Mouse (Mus musculus) neural tube, embryonic 15.5 days (tissue): ENCODE data around the gene Snx29. TPM values are rescaled to one million over a fixed set of nuclear protein-coding genes. Genes with fewer than 3 reads are reported as not detected.

ENCODE experiments used
- ATAC-seq: fragments of 200-750 bp; cut with Nextera tagmentation; 2 replicates; pipeline ENCODE4 v1.8.0; 2017; ENCODE audit warnings: mild to moderate bottlenecking, moderate TSS enrichment, moderate library complexity; ENCODE audit not compliant: low FRiP score
- H3K27ac ChIP-seq: fragments of 300-500 bp; sonication (generic); replicated peaks from 2 replicates; pipeline ENCODE4 v1.5.1; 2015; ENCODE audit warnings: mild to moderate bottlenecking, inconsistent platforms
- H3K27me3 ChIP-seq: fragments of 300-500 bp; sonication (generic); replicated peaks from 2 replicates; pipeline ENCODE4 v1.6.1; 2015; ENCODE audit warnings: inconsistent platforms
- H3K36me3 ChIP-seq: fragments of 300-500 bp; sonication (generic); 2 replicates; pipeline ENCODE4 v1.6.1; 2015; ENCODE audit warnings: inconsistent platforms
- H3K4me1 ChIP-seq: fragments of 300-500 bp; sonication (generic); 2 replicates; pipeline ENCODE4 v1.6.1; 2015; ENCODE audit warnings: inconsistent platforms
- H3K4me2 ChIP-seq: fragments of 300-500 bp; sonication (generic); 2 replicates; pipeline ENCODE4 v1.6.1; 2015; ENCODE audit warnings: inconsistent platforms, mild to moderate bottlenecking, moderate library complexity
- H3K4me3 ChIP-seq: fragments of 300-500 bp; sonication (generic); replicated peaks from 2 replicates; pipeline ENCODE4 v1.5.1; 2015; ENCODE audit warnings: mild to moderate bottlenecking, inconsistent platforms
- H3K9ac ChIP-seq: fragments of 300-500 bp; sonication (generic); replicated peaks from 2 replicates; pipeline ENCODE4 v1.6.1; 2015; ENCODE audit warnings: mild to moderate bottlenecking, inconsistent platforms
- H3K9me3 ChIP-seq: fragments of 300-500 bp; sonication (generic); replicated peaks from 2 replicates; pipeline ENCODE4 v1.6.1; 2016; ENCODE audit warnings: inconsistent platforms
- WGBS: fragments of 180-500 bp; shearing (Covaris S2); methylation state at CpG from one replicate; pipeline ENCODE4 v1.1.7; 2015; ENCODE audit warnings: mixed read lengths; 5-methylcytosine and 5-hydroxymethylcytosine counted together
- polyA plus RNA-seq: library from polyadenylated mRNA; unstranded; fragments of >200 nt; fragmentation: Nextera tagmentation; extraction: Ambion mirVana; gene quantifications from 2 replicates; pipeline ENCODE4 v1.2.1, GENCODE M21; 2015

Snx29 gene
- polyA plus RNA-seq, 1 experiment from 2014 or later = 18.7 TPM

DNA sequence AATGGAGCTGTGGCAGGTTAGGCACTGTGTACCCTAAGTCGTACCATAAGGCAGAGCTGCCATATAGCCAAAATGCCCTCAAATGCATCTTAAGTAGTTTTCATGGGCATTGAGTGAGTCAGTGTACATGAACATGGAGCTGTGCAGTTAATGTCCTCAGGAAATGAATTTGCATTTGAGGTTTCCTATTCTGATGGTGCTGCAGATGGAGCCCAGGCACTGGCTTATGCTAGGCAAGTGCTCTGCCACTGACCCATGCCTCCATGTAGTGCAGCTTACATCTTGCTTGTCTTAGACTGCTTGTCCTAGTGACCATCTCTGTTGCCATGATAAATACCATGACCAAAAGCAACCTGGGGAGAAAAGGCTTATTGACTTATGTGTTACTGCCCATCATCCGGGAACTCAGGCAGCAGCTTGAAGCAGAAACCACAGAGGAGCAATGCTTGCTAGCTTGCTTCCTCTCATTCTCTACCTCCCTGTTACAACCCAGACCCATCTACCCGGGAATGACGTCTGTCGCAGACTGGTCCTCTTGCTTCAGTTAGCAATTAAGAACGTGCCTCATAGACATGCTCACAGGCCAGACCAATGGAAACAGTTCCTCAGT lies 336.5 kb downstream of the Snx29 start:
- Histone ChIP-seq H3K4me3 (no peak overlapping the region), H3K9me3 (no peaks in the 10 kb centered on the region), H3K27ac (no peak overlapping the region), H3K27me3 (no peaks in the 10 kb centered on the region), H3K36me3 (no peaks in the 10 kb centered on the region), H3K4me1 (no peaks in the 10 kb centered on the region), H3K4me2 (no peak overlapping the region), H3K9ac (no peak overlapping the region)
- 82% methylated on average over 6 of the region's 6 CpGs for WGBS
- no peak for ATAC-seq

DNA sequence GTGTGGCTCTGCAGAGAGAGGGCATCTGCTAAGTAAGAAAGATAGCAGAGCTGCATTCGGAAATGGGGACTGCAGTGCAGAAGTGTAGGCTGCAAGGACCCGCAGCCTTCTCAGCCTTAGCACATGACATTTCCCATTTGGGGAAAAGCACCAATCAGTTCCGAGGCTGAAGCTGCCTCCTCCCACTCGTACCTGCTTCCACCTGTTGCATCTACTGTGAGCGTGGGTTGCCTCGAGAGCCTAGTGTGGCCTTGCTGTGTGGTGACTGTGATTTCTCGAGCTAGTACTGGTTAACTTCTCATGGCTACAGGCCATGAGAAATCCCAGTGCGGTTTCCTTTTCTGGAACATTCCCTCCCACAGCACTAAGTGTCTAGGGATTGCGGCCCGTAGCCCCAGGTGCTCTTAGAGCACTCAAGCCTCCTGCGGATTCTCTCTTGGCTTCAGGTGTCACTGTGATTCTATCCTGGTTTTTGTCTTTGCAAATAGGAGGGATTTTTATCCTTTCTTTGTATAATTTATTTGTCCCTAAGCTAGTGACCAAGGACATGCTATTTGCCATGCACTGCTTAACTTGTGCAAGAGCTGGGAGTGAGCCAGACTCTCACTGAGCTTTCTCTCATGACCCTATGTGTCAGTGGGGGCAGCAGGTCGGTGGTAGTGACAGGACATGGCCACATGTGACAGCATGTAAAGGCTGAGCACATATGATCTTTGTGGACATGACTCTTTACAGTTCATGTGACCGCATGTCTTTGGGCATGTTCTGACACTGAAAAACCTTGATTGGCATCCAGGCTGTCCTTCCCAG lies 342.4 kb downstream of the Snx29 start:
- no peaks in the 10 kb centered on the region for H3K27me3 ChIP-seq

DNA sequence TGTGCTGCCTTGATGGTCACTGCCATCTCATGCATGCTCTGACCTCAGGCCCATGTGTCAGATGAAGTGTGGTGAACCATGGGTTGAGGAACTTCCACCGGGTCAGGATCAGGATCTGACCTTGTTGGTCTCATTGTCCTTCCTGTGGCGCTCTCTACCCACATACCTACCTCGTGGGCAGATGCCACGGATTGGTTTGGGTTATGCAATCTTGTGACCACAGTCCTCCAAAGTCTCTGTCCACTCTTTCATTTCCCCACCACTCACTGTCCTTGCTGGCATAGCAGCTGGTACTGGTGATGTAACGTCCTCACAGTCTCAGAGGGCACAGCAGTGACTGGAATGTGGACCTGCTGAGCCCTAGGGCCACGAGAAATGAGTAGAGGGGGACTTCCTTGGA lies 343.2 kb downstream of the Snx29 start:
- Histone ChIP-seq H3K4me1 (no peaks in the 10 kb centered on the region; the same call in 1 of the 2 replicates), H3K9me3 (no peaks in the 10 kb centered on the region), H3K27ac (no peak overlapping the region), H3K4me3 (no peak overlapping the region), H3K27me3 (no peaks in the 10 kb centered on the region), H3K9ac (no peak overlapping the region), H3K36me3 (no peaks in the 10 kb centered on the region), H3K4me2 (no peak overlapping the region)
- WGBS = 90% methylated on average over 6 of the region's 6 CpGs
- no peak for ATAC-seq

More for the DNA sequence above, 342.4 kb downstream of the Snx29 start:
- Histone ChIP-seq H3K4me2 (no peak overlapping the region), H3K4me3 (no peak overlapping the region), H3K9ac (no peak overlapping the region), H3K9me3 (no peaks in the 10 kb centered on the region), H3K36me3 (no peaks in the 10 kb centered on the region), H3K4me1 (no peaks in the 10 kb centered on the region), H3K27ac (no peak overlapping the region)
- no peak for ATAC-seq
- WGBS = 89% methylated on average over 13 of the region's 13 CpGs

DNA sequence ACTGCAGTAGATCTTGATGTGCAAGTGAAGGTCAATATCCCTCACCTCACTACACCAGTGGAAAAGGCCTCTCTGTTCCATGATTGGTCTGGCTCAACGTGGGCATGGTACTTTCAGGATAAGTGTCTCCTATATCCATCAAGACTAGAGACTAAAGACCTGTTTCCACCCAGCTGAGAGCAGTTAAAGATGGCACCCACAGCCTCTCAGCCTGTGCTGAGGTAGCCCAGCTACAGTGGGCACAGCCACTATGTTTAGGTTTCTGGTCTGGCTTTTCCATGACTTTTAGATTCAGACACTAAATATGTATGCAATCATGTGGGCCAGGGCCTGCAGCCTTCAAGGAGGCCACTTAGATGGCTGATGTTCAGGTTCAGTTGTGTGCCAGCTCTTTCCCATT lies 345.7 kb downstream of the Snx29 start:
- H3K4me3 ChIP-seq = no peak overlapping the region
- 88% methylated on average over 1 of the region's 1 CpGs for WGBS

DNA sequence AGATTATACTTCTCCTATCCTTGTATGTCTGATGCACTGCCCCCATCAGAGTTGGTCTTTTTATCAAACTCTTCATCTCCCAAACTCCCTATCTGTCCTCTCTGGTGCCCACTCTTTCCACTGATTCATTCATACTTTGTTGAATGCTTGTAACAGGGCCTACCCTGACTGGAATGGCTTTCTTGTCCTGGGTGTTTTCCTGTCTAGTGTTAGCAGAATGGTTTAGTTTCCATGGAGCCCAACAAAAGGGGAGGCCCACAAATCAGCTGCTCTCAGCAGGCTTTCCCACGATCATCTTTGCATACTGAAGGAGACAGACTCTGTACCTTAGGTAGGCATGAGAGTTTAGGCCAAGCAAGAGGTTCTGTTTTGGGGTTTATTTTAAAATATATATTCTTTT lies 346.2 kb downstream of the Snx29 start:
- peak; percentile 46; the same call in 1 of the 2 replicates for ATAC-seq
- Histone ChIP-seq H3K27ac (peak overlapping the region; percentile 29), H3K4me2 (no peak overlapping the region)

More for the DNA sequence above, 345.7 kb downstream of the Snx29 start:
- Histone ChIP-seq H3K27me3 (no peaks in the 10 kb centered on the region), H3K36me3 (no peaks in the 10 kb centered on the region), H3K27ac (peak overlapping the region; percentile 29), H3K4me1 (no peaks in the 10 kb centered on the region; the same call in 1 of the 2 replicates), H3K4me2 (no peak overlapping the region), H3K9me3 (no peaks in the 10 kb centered on the region), H3K9ac (no peak overlapping the region)
- no peak for ATAC-seq

DNA sequence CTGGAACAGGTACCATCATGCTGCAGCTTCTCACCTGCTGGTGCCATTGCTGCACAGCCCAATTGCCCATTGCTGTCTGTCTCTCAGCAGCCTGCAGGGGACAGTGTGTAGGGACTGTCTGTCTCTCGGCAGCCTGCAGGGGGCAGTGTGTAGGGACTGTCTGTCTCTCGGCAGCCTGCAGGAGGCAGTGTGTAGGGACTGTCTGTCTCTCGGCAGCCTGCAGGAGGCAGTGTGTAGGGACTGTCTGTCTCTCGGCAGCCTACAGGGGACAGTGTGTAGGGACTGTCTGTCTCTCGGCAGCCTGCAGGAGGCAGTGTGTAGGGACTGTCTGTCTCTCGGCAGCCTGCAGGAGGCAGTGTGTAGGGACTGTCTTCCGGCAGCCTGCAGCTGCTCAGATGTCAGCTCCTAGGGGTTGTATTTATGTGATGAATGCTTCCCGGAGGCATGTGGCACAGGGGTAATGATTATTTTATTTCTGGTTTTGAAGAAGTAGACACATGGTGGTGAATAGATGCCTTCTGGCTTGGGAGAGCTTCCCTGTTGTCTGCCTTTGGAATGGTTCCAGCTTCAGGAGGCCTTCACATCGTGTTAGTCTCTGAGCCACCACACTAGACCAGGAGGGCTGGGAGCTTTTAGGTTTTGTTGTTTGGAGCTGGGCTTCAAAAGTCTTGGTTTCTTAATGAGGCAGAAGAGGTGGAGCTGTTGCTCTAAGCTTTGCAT lies 347.7 kb downstream of the Snx29 start:
- Histone ChIP-seq H3K36me3 (no peaks in the 10 kb centered on the region), H3K27me3 (no peaks in the 10 kb centered on the region), H3K4me2 (no peak overlapping the region), H3K9ac (no peak overlapping the region), H3K27ac (0 out of 2 replicates have a peak overlapping the region, but pooled peaks have one; percentile 51), H3K4me1 (no peaks in the 10 kb centered on the region; the same call in 1 of the 2 replicates), H3K4me3 (no peak overlapping the region), H3K9me3 (no peaks in the 10 kb centered on the region)
- WGBS = 65% methylated on average over 9 of the region's 9 CpGs
- no peak for ATAC-seq

More for the DNA sequence above, 346.2 kb downstream of the Snx29 start:
- H3K9me3 ChIP-seq = no peaks in the 10 kb centered on the region
- H3K4me1 ChIP-seq = no peaks in the 10 kb centered on the region; the same call in 1 of the 2 replicates
- 18% methylated on average over 1 of the region's 1 CpGs for WGBS
- no peaks in the 10 kb centered on the region for H3K27me3 ChIP-seq
- no peak overlapping the region for H3K4me3 ChIP-seq
- H3K36me3 ChIP-seq = no peaks in the 10 kb centered on the region
- H3K9ac ChIP-seq = no peak overlapping the region

DNA sequence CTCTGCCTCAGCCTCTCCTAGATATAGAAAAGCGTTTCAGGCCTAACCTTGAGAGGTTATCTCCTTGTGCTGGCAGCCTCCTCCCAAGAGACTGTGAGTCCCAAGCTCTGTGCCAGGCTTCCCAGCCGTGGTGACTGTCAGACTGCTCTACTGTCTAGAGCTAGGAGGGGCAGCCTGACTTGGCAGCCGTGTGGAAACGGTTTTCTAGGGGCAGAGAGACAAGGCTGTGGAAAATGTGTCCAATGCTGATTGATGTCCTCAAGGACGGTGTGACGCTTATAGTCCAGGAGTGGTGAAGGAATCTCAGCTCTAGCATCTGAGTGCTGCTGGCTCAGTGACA lies 348.2 kb downstream of the Snx29 start:
- H3K4me1 ChIP-seq = no peaks in the 10 kb centered on the region; the same call in 1 of the 2 replicates
- no peaks in the 10 kb centered on the region for H3K36me3 ChIP-seq
- 0 out of 2 replicates have a peak overlapping the region, but pooled peaks have one; percentile 51 for H3K27ac ChIP-seq
- H3K9ac ChIP-seq = no peak overlapping the region
- no peaks in the 10 kb centered on the region for H3K9me3 ChIP-seq
- WGBS = 53% methylated on average over 6 of the region's 6 CpGs
- H3K4me3 ChIP-seq = no peak overlapping the region
- no peak overlapping the region for H3K4me2 ChIP-seq
- peak; percentile 63; the same call in 1 of the 2 replicates for ATAC-seq
- H3K27me3 ChIP-seq = no peaks in the 10 kb centered on the region

DNA sequence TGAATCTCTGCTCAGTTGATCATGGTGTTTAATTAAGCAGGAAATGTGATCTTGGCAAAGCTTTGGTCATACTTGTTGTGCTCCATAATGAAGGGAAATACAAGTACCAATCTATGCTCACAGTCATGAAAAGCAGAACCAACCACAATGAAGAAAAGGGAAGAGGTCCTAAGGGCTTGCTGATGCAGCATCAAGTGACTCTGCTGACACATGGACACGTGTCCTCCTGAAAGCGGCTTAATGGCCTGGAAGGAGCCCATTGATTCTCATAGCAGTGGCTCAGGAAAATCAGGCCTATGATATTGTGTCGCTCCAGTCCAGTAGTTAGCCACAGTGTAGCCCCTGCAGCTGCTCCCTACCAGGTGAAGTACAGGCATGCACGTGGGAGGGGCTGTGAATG lies 353.3 kb downstream of the Snx29 start:
- no peak for ATAC-seq
- Histone ChIP-seq H3K27me3 (no peaks in the 10 kb centered on the region), H3K4me1 (no peaks in the 10 kb centered on the region), H3K36me3 (0 out of 2 replicates have a peak, but pooled peaks cover 7% of the 10 kb centered on the region), H3K27ac (no peak overlapping the region), H3K9me3 (no peaks in the 10 kb centered on the region), H3K4me2 (no peak overlapping the region), H3K4me3 (no peak overlapping the region), H3K9ac (no peak overlapping the region)
- WGBS = 46% methylated on average over 4 of the region's 4 CpGs

DNA sequence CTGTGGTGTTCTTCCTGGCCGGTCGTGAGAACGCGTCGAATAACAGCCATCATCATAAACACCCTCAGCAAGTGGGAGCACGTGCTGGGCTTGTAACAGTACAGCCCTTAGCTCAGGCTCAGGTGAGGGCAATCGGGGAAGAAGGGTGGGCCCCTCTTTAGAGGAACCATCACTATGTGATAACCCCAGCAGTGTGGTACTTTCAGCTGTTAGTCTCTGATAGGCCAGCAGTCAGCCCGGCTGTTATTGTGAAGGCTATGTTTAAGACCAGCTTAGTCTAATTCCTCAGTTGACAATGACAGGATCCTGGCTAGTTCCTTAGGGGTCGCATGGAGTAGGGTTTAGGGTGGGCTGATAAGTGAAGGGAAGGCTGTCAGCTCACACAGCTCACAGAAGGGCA lies 362.6 kb downstream of the Snx29 start:
- Histone ChIP-seq H3K4me3 (no peak overlapping the region), H3K9ac (no peak overlapping the region), H3K27me3 (no peaks in the 10 kb centered on the region), H3K9me3 (no peaks in the 10 kb centered on the region), H3K36me3 (no peaks in the 10 kb centered on the region), H3K4me1 (no peaks in the 10 kb centered on the region; the same call in 1 of the 2 replicates), H3K27ac (no peak overlapping the region), H3K4me2 (no peak overlapping the region)
- WGBS = 92% methylated on average over 9 of the region's 9 CpGs
- ATAC-seq = no peak

DNA sequence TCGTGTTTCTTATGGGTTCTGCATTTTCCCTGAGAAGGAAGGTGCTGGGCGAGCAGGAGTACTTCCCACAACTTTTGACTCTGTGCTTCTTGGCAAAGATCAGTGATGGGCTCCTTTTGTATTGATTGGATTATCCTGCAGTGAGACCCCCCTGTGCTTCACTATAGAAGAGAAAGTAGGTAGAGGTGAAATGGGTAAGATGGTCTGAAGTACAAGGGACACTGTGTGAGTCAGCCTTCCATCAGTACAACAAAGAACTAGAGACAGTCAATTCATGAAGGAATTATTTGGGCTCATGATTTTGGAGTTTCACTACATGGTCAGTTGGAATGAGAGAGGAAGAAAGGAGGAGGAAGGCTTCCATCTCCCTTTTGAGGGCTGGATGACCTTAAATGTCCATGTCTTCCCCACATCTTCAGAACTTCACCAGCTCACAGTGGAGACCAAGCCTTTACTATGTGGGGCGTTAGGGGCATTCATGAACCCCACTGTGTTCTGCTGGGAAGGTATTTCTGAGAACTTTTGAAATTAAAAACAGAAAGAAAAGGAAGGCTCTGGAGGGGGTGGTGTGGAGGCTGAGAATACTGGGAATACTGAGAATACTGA lies 363.1 kb downstream of the Snx29 start:
- no peaks in the 10 kb centered on the region for H3K36me3 ChIP-seq
- no peaks in the 10 kb centered on the region for H3K9me3 ChIP-seq
- H3K4me3 ChIP-seq = no peak overlapping the region
- H3K9ac ChIP-seq = no peak overlapping the region
- ATAC-seq = no peak
- H3K27ac ChIP-seq = no peak overlapping the region
- no peak overlapping the region for H3K4me2 ChIP-seq
- WGBS = 83% methylated on average over 3 of the region's 3 CpGs
- H3K27me3 ChIP-seq = no peaks in the 10 kb centered on the region
- no peaks in the 10 kb centered on the region; the same call in 1 of the 2 replicates for H3K4me1 ChIP-seq

DNA sequence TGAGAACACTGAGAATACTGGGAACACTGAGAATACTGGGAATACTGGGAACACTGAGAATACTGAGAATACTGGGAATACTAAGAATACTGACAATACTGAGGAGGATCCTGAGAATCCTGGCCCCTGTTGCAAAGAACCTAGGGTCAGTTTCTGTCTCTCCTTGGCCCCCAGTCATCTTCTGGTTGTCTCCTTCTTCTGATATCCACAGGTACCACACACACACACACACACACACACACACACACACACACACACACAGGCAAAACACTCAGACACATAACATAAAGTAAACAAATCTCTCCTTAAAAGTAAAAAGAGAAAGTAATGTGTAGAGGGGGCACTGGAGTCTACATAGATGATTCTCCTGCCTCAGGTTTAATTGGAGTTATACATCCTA lies 365.1 kb downstream of the Snx29 start:
- H3K27ac ChIP-seq = no peak overlapping the region
- no peak overlapping the region for H3K4me3 ChIP-seq
- no peaks in the 10 kb centered on the region for H3K9me3 ChIP-seq
- ATAC-seq = no peak
- H3K36me3 ChIP-seq = no peaks in the 10 kb centered on the region
- H3K4me2 ChIP-seq = no peak overlapping the region
- H3K4me1 ChIP-seq = no peaks in the 10 kb centered on the region; the same call in 1 of the 2 replicates
- H3K9ac ChIP-seq = no peak overlapping the region
- no peaks in the 10 kb centered on the region for H3K27me3 ChIP-seq
